Mouse (Mus musculus): ENCODE measurements around the gene Gss.

The Gss gene

GRCm38 (mm10) chr2:155592137-155592853 is at the start of gene Gss:
TSS of gene Gss (minus strand) at chr2:155592810.
- in situ Hi-C loops (cut with MboI, MseI), result no loop called here

GRCm38 (mm10) chr2:155641540-155642472 is 49.2 kb upstream of the Gss start:
- in situ Hi-C loops (cut with MboI, MseI), result no loop called here

GRCm38 (mm10) chr2:155640656-155641055 is 48.0 kb upstream of the Gss start:
- in situ Hi-C loops (cut with MboI, MseI), result no loop called here

GRCm38 (mm10) chr2:155637411-155637810 is 44.8 kb upstream of the Gss start:
- in situ Hi-C loops (cut with MboI, MseI), result no loop called here

GRCm38 (mm10) chr2:155636881-155637280 is 44.3 kb upstream of the Gss start:
- in situ Hi-C loops (cut with MboI, MseI), result no loop called here

GRCm38 (mm10) chr2:155635961-155636360 is 43.4 kb upstream of the Gss start:
- in situ Hi-C loops (cut with MboI, MseI), result no loop called here

GRCm38 (mm10) chr2:155634562-155634961 is 42.0 kb upstream of the Gss start:
- in situ Hi-C loops (cut with MboI, MseI), result no loop called here

GRCm38 (mm10) chr2:155633731-155634130 is 41.1 kb upstream of the Gss start:
- in situ Hi-C loops (cut with MboI, MseI), result no loop called here

GRCm38 (mm10) chr2:155633121-155633520 is 40.5 kb upstream of the Gss start:
- in situ Hi-C loops (cut with MboI, MseI), result no loop called here

- in situ Hi-C loops (cut with MboI, MseI), result no loop called here
These were observed 39.7 kb upstream of the Gss start for GRCm38 (mm10) chr2:155632138-155632936.

GRCm38 (mm10) chr2:155630590-155631416 is 38.2 kb upstream of the Gss start:
- in situ Hi-C loops (cut with MboI, MseI), result no loop called here

- in situ Hi-C loops (cut with MboI, MseI), result no loop called here
These were observed 37.5 kb upstream of the Gss start for GRCm38 (mm10) chr2:155630153-155630552.

GRCm38 (mm10) chr2:155629231-155629661 is 36.6 kb upstream of the Gss start:
- in situ Hi-C loops (cut with MboI, MseI), result no loop called here

- in situ Hi-C loops (cut with MboI, MseI), result no loop called here
These were observed 35.9 kb upstream of the Gss start for GRCm38 (mm10) chr2:155628519-155628918.

- in situ Hi-C loops (cut with MboI, MseI), result no loop called here
These were observed 35.5 kb upstream of the Gss start for GRCm38 (mm10) chr2:155628112-155628511.

GRCm38 (mm10) chr2:155627030-155627738 is 34.6 kb upstream of the Gss start:
- in situ Hi-C loops (cut with MboI, MseI), result no loop called here

GRCm38 (mm10) chr2:155626277-155626676 is 33.7 kb upstream of the Gss start:
- in situ Hi-C loops (cut with MboI, MseI), result no loop called here

- in situ Hi-C loops (cut with MboI, MseI), result no loop called here
These were observed 32.1 kb upstream of the Gss start for GRCm38 (mm10) chr2:155624730-155625129.

- in situ Hi-C loops (cut with MboI, MseI), result no loop called here
These were observed 31.4 kb upstream of the Gss start for GRCm38 (mm10) chr2:155623996-155624395.

GRCm38 (mm10) chr2:155622606-155623005 is 30.0 kb upstream of the Gss start:
- in situ Hi-C loops (cut with MboI, MseI), result no loop called here

Data from T-helper 2 cell (primary cell).